In genomic region chr5:115559237-115560101, GRCm38 (mm10) we compare ENCODE assay signal across 8 mouse cellular contexts. TPM values are rescaled to one million over a fixed set of nuclear protein-coding genes. Genes with fewer than 3 reads are reported as not detected.
DNase-seq lines count a peak whose midpoint lies in the region; ATAC-seq lines count a peak whose summit lies in the region.

Rplp0 (plus strand) TSS chr5:115559467.

- no peaks in the 10 kb centered on the region for H3K27me3 ChIP-seq in hindbrain, embryonic 11.5 days (ENCODE audit: control insufficient read depth, insufficient read depth, low read length)

- DNase-seq in Muller cell, postnatal 12 days (ENCODE audit: inconsistent ontology term) = peak; percentile 98
- peak; percentile 99 for DNase-seq in cerebellum, adult 9-11 months
- DNase-seq in frontal cortex, adult 2 months (ENCODE audit: extremely low spot score in 1 of 2, low spot score in 1 of 2) = peak; percentile 99 to 100
- DNase-seq in hindbrain, embryonic 11.5 days (ENCODE audit: low spot score) = peak; percentile 99
- DNase-seq in layer of hippocampus, postnatal 10 days (ENCODE audit: low spot score in 2 of 2) = peak; percentile 100
- DNase-seq in lung, postnatal 10 days = peak; percentile 100
- DNase-seq in ovary, postnatal 36 days (ENCODE audit: low spot score) = peak; percentile 100
- DNase-seq in thymus, postnatal 25 days = peak; percentile 100

- peaks cover 10% of the 10 kb centered on the region; the same call in 1 of the 2 replicates for H3K36me3 ChIP-seq in hindbrain, embryonic 11.5 days (ENCODE audit: control insufficient read depth, insufficient read depth, low read length)

- H3K27ac ChIP-seq in hindbrain, embryonic 11.5 days (ENCODE audit: low read depth, low read length) = peak within 1 kb of the TSS; percentile 75; the same call in 1 of the 2 replicates

- peak within 1 kb of the TSS; percentile 86 for H3K9ac ChIP-seq in hindbrain, embryonic 11.5 days (ENCODE audit: low read depth, low read length)

- H3K9me3 ChIP-seq in hindbrain, embryonic 11.5 days (ENCODE audit: control insufficient read depth, low read length) = no peaks in the 10 kb centered on the region

- ATAC-seq in hindbrain, embryonic 11.5 days (ENCODE audit: low FRiP score) = peak; percentile 98

- peak within 1 kb of the TSS; percentile 68 for H3K4me2 ChIP-seq in hindbrain, embryonic 11.5 days (replicated peaks; ENCODE audit: low read depth, low read length)

- H3K4me1 ChIP-seq in hindbrain, embryonic 11.5 days (replicated peaks; ENCODE audit: control insufficient read depth, insufficient read depth, low read length) = peaks cover 4% of the 10 kb centered on the region; the same call in 1 of the 2 replicates

- under 1% methylated on average over 67 of the region's 78 CpGs for WGBS in hindbrain, embryonic 11.5 days

- H3K4me3 ChIP-seq in hindbrain, embryonic 11.5 days (ENCODE audit: low read depth, low read length) = peak within 1 kb of the TSS; percentile 80

RNA-seq across cellular contexts. Expression of gene Rplp0, which starts in this region (rescaled TPM):
- polyA plus RNA-seq in frontal cortex, adult 2 months (2012; rRNA removed) = 543 and 568 TPM in 2 replicates
- polyA plus RNA-seq in hindbrain, embryonic 11.5 days (2014; fragmentation: Nextera tagmentation; extraction: Ambion mirVana) = 1,244 and 1,247 TPM in 2 replicates
- total RNA-seq in layer of hippocampus, postnatal 10 days (2021) = 100 to 1,000 TPM; 458 to 467 TPM

Comparison
In these comparisons a context has a peak if more than half of its experiments do, and no peak if none do; other contexts are left out.
1. Peak in every context shown above with its lines: DNase-seq, ATAC-seq, H3K4me3 ChIP-seq and H3K27ac ChIP-seq.